Mouse (Mus musculus): Measurements from ENCODE around the gene Tcf23. TPM values are rescaled to one million over a fixed set of nuclear protein-coding genes. Genes with fewer than 3 reads are reported as not detected.

The Tcf23 gene
- polyA plus RNA-seq (2015; fragmentation: Nextera tagmentation; extraction: Ambion mirVana): not detected in 2 replicates

GRCm38 (mm10) chr5:30968416-30968815 lies at the start of gene Tcf23:
Tcf23 (plus strand) TSS chr5:30968662.
- no peaks in the 10 kb centered on the region for H3K4me1 ChIP-seq
- H3K36me3 ChIP-seq: no peaks in the 10 kb centered on the region
- H3K4me3 ChIP-seq: no peak within 1 kb of the TSS
- 66% methylated on average over 8 of the region's 8 CpGs for WGBS
- no peaks in the 10 kb centered on the region for H3K27me3 ChIP-seq
- H3K9ac ChIP-seq (replicated peaks): no peak within 1 kb of the TSS
- no peak within 1 kb of the TSS for H3K27ac ChIP-seq (replicated peaks)
- H3K4me2 ChIP-seq (replicated peaks): no peak within 1 kb of the TSS
- ATAC-seq (replicated peaks): no peak
- no peaks in the 10 kb centered on the region for H3K9me3 ChIP-seq

GRCm38 (mm10) chr5:30918691-30919090 lies 49.8 kb upstream of the Tcf23 start:
- Histone ChIP-seq H3K36me3 (no peaks in the 10 kb centered on the region), H3K4me1 (peaks cover 31% of the 10 kb centered on the region), H3K4me3 (no peak overlapping the region), H3K4me2 (replicated peaks) (no peak overlapping the region), H3K9ac (replicated peaks) (no peak overlapping the region), H3K9me3 (no peaks in the 10 kb centered on the region), H3K27me3 (no peaks in the 10 kb centered on the region), H3K27ac (replicated peaks) (no peak overlapping the region)
- 83% methylated on average over 8 of the region's 8 CpGs for WGBS
- no peak for ATAC-seq (replicated peaks)

DNA sequence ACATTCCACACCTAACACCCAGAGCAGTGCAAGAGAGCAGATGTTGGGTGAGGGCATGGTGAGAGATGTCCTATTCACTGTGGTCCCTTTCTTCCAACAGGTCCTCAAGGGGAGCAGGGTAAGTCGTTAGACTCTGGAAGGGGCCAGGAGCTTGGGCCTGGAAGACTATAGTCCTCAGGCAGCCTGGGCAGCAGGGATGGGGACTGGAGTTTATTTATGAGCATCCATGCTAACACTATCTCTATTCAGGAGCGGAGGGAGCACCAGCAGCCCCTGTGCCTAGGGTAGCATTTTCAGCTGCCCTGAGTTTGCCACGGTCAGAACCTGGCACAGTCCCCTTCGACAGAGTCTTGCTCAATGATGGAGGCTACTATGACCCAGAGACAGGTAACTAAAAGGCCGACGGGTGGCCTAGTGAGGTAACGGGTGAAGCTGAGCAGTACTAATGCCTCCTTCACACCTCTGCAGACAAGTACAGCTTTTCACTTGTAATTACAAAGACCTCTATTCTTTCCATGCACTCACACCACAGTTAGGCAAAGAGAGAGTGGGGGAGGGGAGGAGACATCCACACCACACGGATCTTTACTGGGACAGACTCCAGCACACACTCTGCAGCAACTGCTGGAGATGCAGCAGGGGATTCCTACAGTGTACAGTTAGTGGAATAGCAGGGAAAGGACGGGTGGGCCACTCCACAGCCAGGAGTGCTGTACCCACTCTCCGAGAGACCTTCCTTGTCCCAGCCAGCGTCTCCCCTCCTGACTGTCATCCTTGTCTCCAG lies 48.4 kb upstream of the Tcf23 start:
- WGBS: 52% methylated on average over 11 of the region's 11 CpGs
- no peak overlapping the region for H3K4me3 ChIP-seq
- ATAC-seq (replicated peaks): no peak
- no peaks in the 10 kb centered on the region for H3K9me3 ChIP-seq
- peaks cover 29% of the 10 kb centered on the region for H3K4me1 ChIP-seq
- H3K27ac ChIP-seq (replicated peaks): no peak overlapping the region; the same call in 1 of the 2 replicates
- H3K27me3 ChIP-seq: no peaks in the 10 kb centered on the region
- H3K9ac ChIP-seq (replicated peaks): no peak overlapping the region
- H3K4me2 ChIP-seq (replicated peaks): no peak overlapping the region
- H3K36me3 ChIP-seq: no peaks in the 10 kb centered on the region

- WGBS: 62% methylated on average over 19 of the region's 19 CpGs
- Histone ChIP-seq H3K4me3 (no peak overlapping the region), H3K27me3 (no peaks in the 10 kb centered on the region), H3K27ac (replicated peaks) (no peak overlapping the region), H3K9ac (replicated peaks) (no peak overlapping the region), H3K36me3 (no peaks in the 10 kb centered on the region), H3K9me3 (no peaks in the 10 kb centered on the region), H3K4me1 (peaks cover 25% of the 10 kb centered on the region), H3K4me2 (replicated peaks) (no peak overlapping the region)
- ATAC-seq (replicated peaks): peak; percentile 9; the same call in 1 of the 2 replicates
These were observed 47.8 kb upstream of the Tcf23 start for GRCm38 (mm10) chr5:30920621-30921020.

DNA sequence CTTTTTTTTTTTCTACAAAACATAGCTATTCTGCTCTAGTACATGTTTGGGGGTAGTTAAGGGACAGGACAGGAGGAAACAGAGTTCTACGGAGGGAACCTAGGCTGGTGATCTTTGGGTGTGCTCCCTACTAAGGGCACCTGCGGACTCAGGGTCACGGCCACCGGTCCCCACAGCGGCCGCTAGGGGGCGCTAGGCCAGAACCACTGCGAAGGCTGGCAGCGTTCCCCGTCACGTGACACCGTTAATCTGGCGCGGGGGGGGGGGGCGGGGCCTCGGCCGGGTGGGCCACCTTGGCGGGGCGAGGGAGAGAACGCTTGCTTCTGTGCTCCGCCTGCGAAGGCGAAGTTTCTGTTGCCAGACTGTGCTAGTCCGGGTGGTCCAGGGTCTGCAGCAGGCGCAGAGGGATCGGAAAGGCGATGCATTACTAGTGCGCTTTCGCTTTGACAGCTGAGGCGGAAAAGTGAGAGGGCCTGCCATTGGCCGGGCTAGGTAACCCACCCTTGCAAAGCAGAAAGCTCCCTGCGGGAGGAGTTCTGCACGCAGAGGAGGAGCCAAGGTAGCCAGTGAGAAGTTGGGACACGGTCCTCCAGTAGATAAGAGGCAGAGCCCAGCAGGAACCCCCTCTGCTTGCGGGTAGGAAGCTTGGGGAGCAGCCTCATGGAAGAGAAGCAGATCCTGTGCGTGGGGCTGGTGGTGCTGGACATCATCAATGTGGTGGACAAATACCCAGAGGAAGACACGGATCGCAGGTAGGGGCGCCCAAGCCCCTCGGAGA lies 47.0 kb upstream of the Tcf23 start, which contains the start of gene Khk:
Gene Khk, plus strand, starts transcription at position 176 of the 778 bp plus-strand sequence.
- Histone ChIP-seq H3K4me3 (peak within 1 kb of the TSS; percentile 47), H3K4me1 (peaks cover 19% of the 10 kb centered on the region), H3K9ac (replicated peaks) (peak within 1 kb of the TSS; percentile 52), H3K27me3 (no peaks in the 10 kb centered on the region), H3K4me2 (replicated peaks) (peak within 1 kb of the TSS; percentile 84), H3K9me3 (no peaks in the 10 kb centered on the region), H3K27ac (replicated peaks) (peak within 1 kb of the TSS; percentile 44), H3K36me3 (no peaks in the 10 kb centered on the region)
- WGBS: 2% methylated on average over 39 of the region's 40 CpGs
- peak; percentile 80 for ATAC-seq (replicated peaks)

GRCm38 (mm10) chr5:30922581-30923041 lies 45.9 kb upstream of the Tcf23 start:
- Histone ChIP-seq H3K9me3 (no peaks in the 10 kb centered on the region), H3K36me3 (no peaks in the 10 kb centered on the region), H3K4me3 (0 out of 2 replicates have a peak overlapping the region, but pooled peaks have one; percentile 47), H3K4me2 (replicated peaks) (no peak overlapping the region), H3K4me1 (peaks cover 19% of the 10 kb centered on the region), H3K27me3 (no peaks in the 10 kb centered on the region), H3K27ac (replicated peaks) (no peak overlapping the region), H3K9ac (replicated peaks) (no peak overlapping the region)
- no peak for ATAC-seq (replicated peaks)
- WGBS: 77% methylated on average over 10 of the region's 10 CpGs

GRCm38 (mm10) chr5:30923119-30923518 lies 45.3 kb upstream of the Tcf23 start:
- Histone ChIP-seq H3K27me3 (no peaks in the 10 kb centered on the region), H3K36me3 (no peaks in the 10 kb centered on the region), H3K9ac (replicated peaks) (no peak overlapping the region), H3K4me1 (peaks cover 22% of the 10 kb centered on the region), H3K4me3 (no peak overlapping the region), H3K27ac (replicated peaks) (no peak overlapping the region), H3K9me3 (no peaks in the 10 kb centered on the region), H3K4me2 (replicated peaks) (no peak overlapping the region)
- WGBS: 91% methylated on average over 6 of the region's 6 CpGs
- ATAC-seq (replicated peaks): no peak

DNA sequence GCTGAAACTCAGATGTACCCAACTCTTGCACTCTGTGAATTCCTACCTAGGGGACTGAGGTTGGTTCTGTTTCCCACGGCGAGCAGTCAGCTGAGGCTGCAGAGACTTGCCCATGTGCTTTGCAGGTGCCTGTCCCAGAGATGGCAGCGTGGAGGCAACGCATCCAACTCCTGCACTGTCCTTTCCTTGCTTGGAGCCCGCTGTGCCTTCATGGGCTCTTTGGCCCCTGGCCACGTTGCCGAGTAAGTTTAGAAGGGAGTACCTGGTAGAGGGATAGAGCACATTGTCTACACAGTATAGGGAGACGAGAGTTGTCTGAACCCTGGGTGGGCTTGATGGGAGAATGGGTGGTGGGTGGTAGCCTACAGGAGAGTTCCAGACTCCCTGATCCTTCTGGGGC lies 43.8 kb upstream of the Tcf23 start:
- Histone ChIP-seq H3K4me2 (replicated peaks) (no peak overlapping the region), H3K27ac (replicated peaks) (no peak overlapping the region), H3K4me1 (peaks cover 22% of the 10 kb centered on the region), H3K4me3 (no peak overlapping the region), H3K9me3 (no peaks in the 10 kb centered on the region), H3K36me3 (no peaks in the 10 kb centered on the region), H3K9ac (replicated peaks) (no peak overlapping the region), H3K27me3 (no peaks in the 10 kb centered on the region)
- ATAC-seq (replicated peaks): no peak
- WGBS: 78% methylated on average over 8 of the region's 8 CpGs

- Histone ChIP-seq H3K36me3 (no peaks in the 10 kb centered on the region), H3K9ac (replicated peaks) (no peak overlapping the region), H3K27me3 (no peaks in the 10 kb centered on the region), H3K9me3 (no peaks in the 10 kb centered on the region), H3K27ac (replicated peaks) (no peak overlapping the region), H3K4me2 (replicated peaks) (no peak overlapping the region), H3K4me3 (no peak overlapping the region), H3K4me1 (peaks cover 22% of the 10 kb centered on the region)
- WGBS: 90% methylated on average over 5 of the region's 5 CpGs
- ATAC-seq (replicated peaks): no peak
These were observed 43.2 kb upstream of the Tcf23 start for GRCm38 (mm10) chr5:30925217-30925616.

- Histone ChIP-seq H3K36me3 (no peaks in the 10 kb centered on the region), H3K9ac (replicated peaks) (no peak overlapping the region), H3K4me3 (no peak overlapping the region), H3K4me1 (peaks cover 14% of the 10 kb centered on the region), H3K9me3 (no peaks in the 10 kb centered on the region), H3K27me3 (no peaks in the 10 kb centered on the region), H3K4me2 (replicated peaks) (no peak overlapping the region), H3K27ac (replicated peaks) (no peak overlapping the region)
- ATAC-seq (replicated peaks): no peak
- 76% methylated on average over 2 of the region's 2 CpGs for WGBS
These were observed 42.4 kb upstream of the Tcf23 start for GRCm38 (mm10) chr5:30926073-30926472.

- WGBS: 43% methylated on average over 7 of the region's 7 CpGs
- H3K36me3 ChIP-seq: no peaks in the 10 kb centered on the region
- H3K4me2 ChIP-seq (replicated peaks): peak overlapping the region; percentile 29; the same call in 1 of the 2 replicates
- 0 out of 2 replicates have a peak, but pooled peaks cover 3% of the 10 kb centered on the region for H3K4me1 ChIP-seq
- H3K9me3 ChIP-seq: no peaks in the 10 kb centered on the region
- H3K9ac ChIP-seq (replicated peaks): no peak overlapping the region
- no peaks in the 10 kb centered on the region for H3K27me3 ChIP-seq
- no peak overlapping the region for H3K4me3 ChIP-seq
- H3K27ac ChIP-seq (replicated peaks): no peak overlapping the region
- peak; percentile 75 for ATAC-seq (replicated peaks)
These were observed 40.4 kb upstream of the Tcf23 start for GRCm38 (mm10) chr5:30927945-30928529.

DNA sequence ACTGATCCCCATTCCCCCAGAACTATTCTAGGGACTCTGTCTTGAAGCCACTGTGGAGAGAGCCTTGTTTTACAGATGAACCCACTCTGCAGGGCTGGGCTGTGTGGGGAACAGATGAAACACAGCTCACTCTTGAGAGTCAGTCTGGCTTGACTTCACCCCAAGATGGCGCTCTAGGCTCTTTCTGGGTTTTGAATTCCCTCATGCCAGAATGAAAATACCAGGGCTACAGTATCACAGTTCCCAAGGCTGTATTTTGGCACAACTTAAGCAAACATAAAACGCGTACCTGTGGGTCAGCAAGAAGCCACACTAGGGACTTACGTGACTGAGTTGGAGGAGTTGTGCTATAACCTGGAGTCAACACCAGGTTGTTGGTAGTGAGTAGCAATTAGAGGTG lies 38.3 kb upstream of the Tcf23 start:
- Histone ChIP-seq H3K4me1 (0 out of 2 replicates have a peak, but pooled peaks cover 3% of the 10 kb centered on the region), H3K9me3 (no peaks in the 10 kb centered on the region), H3K4me2 (replicated peaks) (no peak overlapping the region), H3K9ac (replicated peaks) (no peak overlapping the region), H3K27ac (replicated peaks) (no peak overlapping the region), H3K36me3 (no peaks in the 10 kb centered on the region), H3K4me3 (no peak overlapping the region), H3K27me3 (no peaks in the 10 kb centered on the region)
- 42% methylated on average over 4 of the region's 4 CpGs for WGBS
- 0 out of 2 replicates have a peak, but pooled peaks have one; percentile 38 for ATAC-seq (replicated peaks)
